Mouse (Mus musculus): ENCODE measurements around the gene Trim34a. TPM values are rescaled to one million over a fixed set of nuclear protein-coding genes. Genes with fewer than 3 reads are reported as not detected.
"Not testable (repeated sequence)": the region's sequence is repeated elsewhere in the genome, so short reads cannot be mapped to it uniquely, and the experiment has no call there.

Trim34a gene
- polyA plus RNA-seq, 1 experiment from 2014 or later = 2.8 TPM

DNA sequence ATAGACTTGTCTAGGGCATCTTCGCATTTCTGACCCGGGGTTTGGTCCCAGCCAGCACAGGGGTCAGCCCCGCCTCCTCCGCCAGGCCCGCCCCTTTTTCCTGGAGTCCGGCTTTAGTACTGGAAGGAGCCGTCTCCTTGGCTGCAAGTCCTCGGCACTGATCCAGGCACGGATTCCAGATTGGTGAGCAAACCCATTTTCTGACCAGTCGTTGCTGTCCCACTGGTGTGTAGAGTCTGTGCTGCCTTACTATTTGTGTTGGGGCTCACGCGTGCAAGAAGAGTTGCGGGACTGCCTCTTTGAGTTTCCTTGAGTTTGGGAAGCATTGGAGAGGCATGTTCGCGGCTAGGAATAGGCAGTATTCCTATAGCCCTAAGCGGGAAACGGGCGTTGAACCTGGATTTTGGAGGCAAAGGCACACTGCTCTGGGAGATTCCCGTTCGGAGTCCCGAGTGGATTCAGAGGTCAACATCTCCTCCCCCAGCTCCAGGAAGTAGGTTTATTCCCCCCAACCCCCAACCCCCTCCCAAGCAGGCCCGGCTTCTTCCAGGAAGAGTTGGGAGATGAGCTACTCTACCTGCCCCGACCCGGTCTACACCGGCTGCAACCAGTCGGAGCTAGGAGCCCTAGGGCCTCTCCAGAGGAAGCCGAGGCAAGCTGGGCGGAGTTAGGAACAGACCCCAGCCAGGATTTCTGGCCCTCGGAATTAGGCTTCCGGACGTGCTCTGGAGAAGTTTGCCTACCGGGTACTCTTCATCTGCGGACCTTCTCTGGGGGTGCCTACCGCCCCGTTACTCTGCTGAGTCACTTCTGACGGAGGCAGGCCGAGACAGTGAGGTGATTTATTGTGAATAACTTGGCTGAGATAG, 25.3 kb upstream of the Trim34a start, which contains the start of gene Trim6:
Gene Trim6 (plus strand): TSS at position 93 of the 869 bp plus-strand sequence.
- peaks cover 4% of the 10 kb centered on the region for H3K4me1 ChIP-seq (ENCODE audit: insufficient read depth)
- 5% methylated on average over 37 of the region's 37 CpGs for WGBS (ENCODE audit: insufficient replicate concordance)
- ATAC-seq (peak; percentile 76), DNase-seq (peak; percentile 68)
- H3K4me3 ChIP-seq (ENCODE audit: low read depth, low read length) = peak within 1 kb of the TSS; percentile 51
- TF ChIP-seq EP300 (IDR thresholded peaks at IDR 0.05; ENCODE audit: low read depth) (no peak), CTCF (IDR thresholded peaks at IDR 0.05; ENCODE audit: low read depth) (no peak)
- H3K27me3 ChIP-seq (ENCODE audit: insufficient read depth, low read length) = no peaks in the 10 kb centered on the region
- H3K9me3 ChIP-seq (ENCODE audit: low read length) = no peaks in the 10 kb centered on the region
- H3K27ac ChIP-seq (ENCODE audit: low read depth) = peak within 1 kb of the TSS; percentile 34; the same call in 1 of the 2 replicates
- peak within 1 kb of the TSS; percentile 52 for H3K9ac ChIP-seq (replicated peaks)
- peak within 1 kb of the TSS; percentile 78 for H3K4me2 ChIP-seq (ENCODE audit: low read depth, low read length)
- H3K36me3 ChIP-seq (replicated peaks; ENCODE audit: insufficient read depth, low read length) = no peaks in the 10 kb centered on the region

DNA sequence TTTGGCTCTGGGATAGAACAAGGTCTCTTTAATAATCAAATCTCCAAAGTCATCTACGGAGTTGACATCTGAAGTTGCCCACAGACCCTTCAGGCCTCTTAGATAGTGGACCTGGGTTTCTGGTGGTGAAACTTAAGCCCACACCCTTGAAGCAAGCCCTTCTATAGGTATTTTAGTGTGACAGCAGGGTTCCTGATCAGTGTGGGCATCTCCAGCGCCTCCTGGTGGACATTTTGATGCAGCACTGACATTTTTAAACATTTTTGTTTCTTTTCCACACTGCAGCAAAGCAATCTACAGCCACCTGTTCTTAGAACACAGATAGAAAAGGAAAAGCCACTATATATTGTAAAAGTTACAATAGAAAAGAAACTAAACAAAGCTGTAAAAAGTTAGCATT, 13.1 kb upstream of the Trim34a start:
- Histone ChIP-seq H3K4me3 (ENCODE audit: low read depth, low read length) (no peak overlapping the region), H3K27me3 (ENCODE audit: insufficient read depth, low read length) (no peaks in the 10 kb centered on the region), H3K36me3 (replicated peaks; ENCODE audit: insufficient read depth, low read length) (no peaks in the 10 kb centered on the region), H3K9ac (replicated peaks) (no peak overlapping the region), H3K4me2 (ENCODE audit: low read depth, low read length) (no peak overlapping the region), H3K27ac (ENCODE audit: low read depth) (no peak overlapping the region), H3K4me1 (ENCODE audit: insufficient read depth) (no peaks in the 10 kb centered on the region), H3K9me3 (ENCODE audit: low read length) (no peaks in the 10 kb centered on the region)
- peak; percentile 50 for DNase-seq
- whole genome bisulfite sequencing (ENCODE audit: insufficient replicate concordance) = 35% methylated on average over 2 of the region's 2 CpGs
- 0 out of 2 replicates have a peak, but pooled peaks have one; percentile 23 for ATAC-seq
- TF ChIP-seq CTCF (IDR thresholded peaks at IDR 0.05; ENCODE audit: low read depth) (peak; percentile 87), EP300 (IDR thresholded peaks at IDR 0.05; ENCODE audit: low read depth) (no peak)

DNA sequence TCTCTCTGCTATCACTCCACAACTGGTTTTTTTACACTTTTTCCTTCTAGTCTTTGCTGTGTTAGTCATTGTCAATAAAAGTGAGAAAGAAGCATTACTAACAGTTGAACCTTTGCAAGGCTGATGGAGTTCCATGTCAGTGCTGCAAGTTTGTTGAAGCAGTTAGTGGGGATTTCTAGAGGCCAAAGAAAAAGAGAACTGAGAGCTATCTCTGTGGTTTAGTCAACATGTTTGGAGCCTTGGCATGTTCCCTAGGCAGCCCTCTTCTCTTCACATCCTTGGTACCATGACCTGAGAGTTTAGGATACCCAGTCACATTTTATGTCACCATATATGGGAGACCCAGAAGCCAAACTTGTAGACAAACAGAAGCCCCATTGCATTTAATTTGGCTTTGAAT, 3.4 kb upstream of the Trim34a start:
- Histone ChIP-seq H3K27ac (ENCODE audit: low read depth) (no peak overlapping the region), H3K9me3 (ENCODE audit: low read length) (no peaks in the 10 kb centered on the region), H3K27me3 (ENCODE audit: insufficient read depth, low read length) (no peaks in the 10 kb centered on the region), H3K36me3 (replicated peaks; ENCODE audit: insufficient read depth, low read length) (no peaks in the 10 kb centered on the region), H3K4me2 (ENCODE audit: low read depth, low read length) (no peak overlapping the region), H3K9ac (replicated peaks) (no peak overlapping the region), H3K4me3 (ENCODE audit: low read depth, low read length) (no peak overlapping the region), H3K4me1 (ENCODE audit: insufficient read depth) (no peaks in the 10 kb centered on the region)
- no peak for TF ChIP-seq CTCF (IDR thresholded peaks at IDR 0.05; ENCODE audit: low read depth)
- TF ChIP-seq EP300 (IDR thresholded peaks at IDR 0.05; ENCODE audit: low read depth) = no peak
- no peak for DNase-seq
- ATAC-seq = no peak

GRCm38 (mm10) chr7:104243616-104244015, 641 bp upstream of the Trim34a start:
- no peak overlapping the region for H3K9ac ChIP-seq (replicated peaks)
- no peak overlapping the region for H3K27ac ChIP-seq (ENCODE audit: low read depth)
- H3K4me3 ChIP-seq (ENCODE audit: low read depth, low read length) = 0 out of 2 replicates have a peak overlapping the region, but pooled peaks have one; percentile 69
- ATAC-seq = no peak
- no peaks in the 10 kb centered on the region for H3K4me1 ChIP-seq (ENCODE audit: insufficient read depth)
- no peak for DNase-seq
- TF ChIP-seq EP300 (IDR thresholded peaks at IDR 0.05; ENCODE audit: low read depth) (no peak), CTCF (IDR thresholded peaks at IDR 0.05; ENCODE audit: low read depth) (no peak)
- 64% methylated on average over 1 of the region's 1 CpGs for WGBS (ENCODE audit: insufficient replicate concordance)
- no peaks in the 10 kb centered on the region for H3K36me3 ChIP-seq (replicated peaks; ENCODE audit: insufficient read depth, low read length)
- H3K27me3 ChIP-seq (ENCODE audit: insufficient read depth, low read length) = no peaks in the 10 kb centered on the region
- H3K4me2 ChIP-seq (ENCODE audit: low read depth, low read length) = peak overlapping the region; percentile 79
- no peaks in the 10 kb centered on the region for H3K9me3 ChIP-seq (ENCODE audit: low read length)

DNA sequence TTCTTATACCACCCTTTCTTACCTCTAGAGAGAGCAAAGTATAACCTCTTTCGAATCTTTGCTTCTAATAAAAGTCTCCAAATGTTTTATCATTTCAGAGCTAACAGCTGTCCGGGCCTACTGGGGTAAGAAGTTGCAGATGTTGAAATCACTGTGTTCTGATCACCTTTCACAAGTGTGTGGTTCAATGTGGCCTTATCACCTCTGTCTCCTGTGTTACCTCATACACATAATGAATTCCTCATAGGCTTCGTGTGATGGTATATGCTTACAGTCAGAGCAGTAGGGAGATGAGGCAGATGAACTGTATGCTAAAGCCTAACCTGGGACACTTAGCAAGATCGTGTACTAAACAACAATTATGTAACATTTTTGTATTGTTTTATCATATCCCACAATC, 16.1 kb downstream of the Trim34a start:
- not testable (repeated sequence) for H3K4me1 ChIP-seq (ENCODE audit: insufficient read depth); H3K4me2 ChIP-seq (ENCODE audit: low read depth, low read length); H3K27ac ChIP-seq (ENCODE audit: low read depth); H3K9ac ChIP-seq (replicated peaks); H3K36me3 ChIP-seq (replicated peaks; ENCODE audit: insufficient read depth, low read length); H3K27me3 ChIP-seq (ENCODE audit: insufficient read depth, low read length); DNase-seq; H3K4me3 ChIP-seq (ENCODE audit: low read depth, low read length); H3K9me3 ChIP-seq (ENCODE audit: low read length); ATAC-seq
- 82% methylated on average over 4 of the region's 4 CpGs for WGBS (ENCODE audit: insufficient replicate concordance)

- H3K4me3 ChIP-seq (ENCODE audit: low read depth, low read length); DNase-seq; H3K4me1 ChIP-seq (ENCODE audit: insufficient read depth); ATAC-seq; H3K9me3 ChIP-seq (ENCODE audit: low read length); H3K27ac ChIP-seq (ENCODE audit: low read depth); H3K4me2 ChIP-seq (ENCODE audit: low read depth, low read length); H3K36me3 ChIP-seq (replicated peaks; ENCODE audit: insufficient read depth, low read length); H3K9ac ChIP-seq (replicated peaks); H3K27me3 ChIP-seq (ENCODE audit: insufficient read depth, low read length): not testable (repeated sequence)
- WGBS (ENCODE audit: insufficient replicate concordance) = 66% methylated on average over 3 of the region's 5 CpGs
These were observed 21.1 kb downstream of the Trim34a start for GRCm38 (mm10) chr7:104265335-104265734.

- not testable (repeated sequence) for H3K4me1 ChIP-seq (ENCODE audit: insufficient read depth); H3K9ac ChIP-seq (replicated peaks); H3K27me3 ChIP-seq (ENCODE audit: insufficient read depth, low read length); DNase-seq; H3K4me3 ChIP-seq (ENCODE audit: low read depth, low read length); H3K4me2 ChIP-seq (ENCODE audit: low read depth, low read length); H3K27ac ChIP-seq (ENCODE audit: low read depth); H3K36me3 ChIP-seq (replicated peaks; ENCODE audit: insufficient read depth, low read length); H3K9me3 ChIP-seq (ENCODE audit: low read length); ATAC-seq
- 66% methylated on average over 2 of the region's 3 CpGs for WGBS (ENCODE audit: insufficient replicate concordance)
These were observed 35.1 kb downstream of the Trim34a start for GRCm38 (mm10) chr7:104279361-104279760.

- peak within 1 kb of the TSS; percentile 44 for H3K4me3 ChIP-seq (ENCODE audit: low read depth, low read length)
- DNase-seq = peak; percentile 59
These were observed 43.6 kb downstream of the Trim34a start, which contains the start of gene Trim5 for GRCm38 (mm10) chr7:104287576-104288443. Gene Trim5, minus strand, starts transcription at chr7:104288094.

More at GRCm38 (mm10) chr7:104287576-104288443, 43.6 kb downstream of the Trim34a start, which contains the start of gene Trim5:
- peak within 1 kb of the TSS; percentile 36 for H3K4me2 ChIP-seq (ENCODE audit: low read depth, low read length)
- H3K36me3 ChIP-seq (replicated peaks; ENCODE audit: insufficient read depth, low read length); H3K4me1 ChIP-seq (ENCODE audit: insufficient read depth); H3K27me3 ChIP-seq (ENCODE audit: insufficient read depth, low read length); H3K9me3 ChIP-seq (ENCODE audit: low read length): not testable (repeated sequence)
- WGBS (ENCODE audit: insufficient replicate concordance) = 32% methylated on average over 14 of the region's 14 CpGs
- 0 out of 2 replicates have a peak within 1 kb of the TSS, but pooled peaks have one; percentile 1 for H3K9ac ChIP-seq (replicated peaks)
- peak within 1 kb of the TSS; percentile 64 for H3K27ac ChIP-seq (ENCODE audit: low read depth)
- ATAC-seq = peak; percentile 99
